Mouse (Mus musculus) yolk sac, embryonic 10.5 days (tissue): ENCODE results near the gene 1700010I14Rik.
A peak's percentile ranks its signal among the peaks of the same experiment; 100 is the strongest.

Experiments used
- DNase-seq: peaks from one replicate; pipeline ENCODE4 v3.0.0-alpha.2; 2017; ENCODE audit warnings: low spot score

The 1700010I14Rik gene

GRCm38 (mm10) chr17:9030181-9030580, 42.0 kb downstream of the 1700010I14Rik start:
- no peak for DNase-seq

- DNase-seq: peak; percentile 9
These were observed 43.4 kb downstream of the 1700010I14Rik start for GRCm38 (mm10) chr17:9031241-9032141.

- DNase-seq: no peak
These were observed 44.4 kb downstream of the 1700010I14Rik start for GRCm38 (mm10) chr17:9032362-9033044.

- no peak for DNase-seq
These were observed 45.4 kb downstream of the 1700010I14Rik start for GRCm38 (mm10) chr17:9033511-9033910.

DNA sequence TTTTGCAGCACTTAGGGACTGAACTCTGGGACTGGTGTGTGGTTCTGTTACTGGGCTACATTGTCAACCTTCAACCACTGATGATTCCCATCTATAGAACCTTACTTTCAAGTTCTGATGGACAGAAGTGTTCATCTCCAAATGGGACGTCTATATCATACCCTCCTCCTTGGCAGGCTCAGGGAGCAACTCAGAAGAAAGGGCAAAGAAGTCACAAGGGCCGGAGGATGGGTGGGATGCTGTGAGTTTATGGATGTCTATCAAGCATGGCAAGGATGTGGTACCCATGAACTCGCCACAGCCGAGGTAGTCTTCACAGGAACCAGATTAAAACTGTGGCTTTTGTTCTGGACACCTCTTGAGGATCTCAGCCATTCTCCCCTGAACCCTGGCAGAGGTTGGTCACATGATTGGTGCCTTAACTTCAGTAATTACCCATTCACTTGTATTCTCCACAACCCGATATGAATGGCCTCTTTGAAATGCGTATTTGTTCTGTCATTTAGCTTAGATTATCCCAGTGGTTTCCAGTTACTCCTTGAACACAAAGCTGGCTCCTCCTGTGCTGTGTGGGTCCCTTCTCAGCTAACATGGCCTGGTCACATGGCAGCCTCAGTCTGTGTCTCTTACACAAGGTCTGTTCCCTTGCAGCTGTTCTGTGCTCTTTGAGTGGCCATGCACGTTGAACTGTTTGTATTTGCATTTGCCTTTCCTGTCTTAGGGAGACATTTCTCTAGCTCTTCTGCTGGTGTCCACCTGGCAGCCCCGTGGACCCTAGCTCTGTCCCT, 47.6 kb downstream of the 1700010I14Rik start:
- no peak for DNase-seq

DNA sequence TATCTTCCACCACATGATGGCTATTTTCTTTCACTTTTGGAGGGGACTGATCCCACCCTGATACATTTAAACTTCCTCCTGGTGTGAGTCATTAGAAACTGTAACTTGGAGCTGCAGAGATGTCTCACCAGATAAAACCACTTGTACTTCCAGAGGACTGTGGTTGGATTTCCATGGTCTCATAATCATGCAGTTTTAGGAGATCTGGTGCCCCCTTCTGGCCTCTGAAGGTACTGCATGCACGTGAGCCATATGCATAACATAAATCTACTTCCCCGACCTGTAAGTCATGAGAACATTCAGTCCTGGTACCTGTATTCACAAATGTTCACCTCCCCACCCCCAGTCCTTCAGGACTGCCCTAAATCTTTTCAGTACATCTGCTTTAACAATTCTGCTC, 54.6 kb downstream of the 1700010I14Rik start:
- DNase-seq: no peak

DNA sequence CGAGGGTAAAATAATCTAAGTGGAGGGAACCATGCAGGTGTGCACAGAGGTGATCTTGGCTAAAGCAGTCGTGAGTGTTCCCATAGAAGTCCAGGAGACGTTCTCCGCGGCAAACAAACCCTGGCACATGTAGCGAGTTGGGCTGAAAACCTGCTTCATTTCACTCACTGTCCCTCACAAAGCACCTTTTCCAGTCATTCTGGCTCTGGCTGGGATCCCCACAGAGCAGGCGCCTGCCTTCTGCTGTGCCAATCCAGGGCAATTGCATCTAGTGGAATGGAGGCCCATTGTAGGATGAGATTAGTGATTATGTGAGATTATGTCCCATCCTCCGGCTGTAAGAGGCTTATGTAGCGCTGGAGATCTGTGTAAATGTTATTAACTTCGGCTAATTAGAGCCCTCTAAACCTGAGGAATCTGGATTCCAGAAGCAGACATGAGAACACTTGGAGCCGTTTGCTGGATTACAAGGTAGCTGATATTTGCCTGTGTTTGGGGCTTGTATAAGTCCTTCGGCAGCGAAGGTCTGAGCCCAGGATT, 64.4 kb downstream of the 1700010I14Rik start:
- DNase-seq: no peak

GRCm38 (mm10) chr17:9059360-9059932, 71.3 kb downstream of the 1700010I14Rik start:
- no peak for DNase-seq
